Mouse (Mus musculus) CH12F3 (cell line): Measurements from ENCODE around the gene Rab3il1.

ENCODE experiments used
- in situ Hi-C: fragments of 300-500 bp; cut with MboI; formaldehyde crosslinking; loops from 2 replicates; pipeline ENCODE4 v1.14.3; 2020; ENCODE audit warnings: low sequenced_read_pairs

The Rab3il1 gene

GRCm38 (mm10) chr19:10080384-10080783 is 78.9 kb downstream of the Rab3il1 start:
- in situ Hi-C loops = no loop called here

DNA sequence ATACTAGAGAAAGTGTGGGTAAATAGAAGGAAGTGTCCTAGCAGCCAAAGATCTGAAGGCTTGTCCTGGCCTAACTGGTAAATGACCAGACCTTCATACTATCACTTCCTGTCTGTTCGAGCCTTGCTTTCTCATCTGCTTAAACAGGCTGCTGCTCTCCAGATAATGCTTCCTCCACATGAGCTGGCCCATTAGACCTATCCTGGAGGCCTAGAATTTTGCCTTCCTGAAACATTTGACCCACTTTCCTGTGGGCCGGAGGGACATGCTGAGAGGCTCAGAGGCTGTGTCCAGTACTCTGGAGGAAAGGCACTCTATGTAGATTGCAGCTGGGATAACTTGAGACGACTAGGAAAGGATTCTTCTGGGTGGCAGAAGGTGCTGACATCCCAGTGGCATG is 80.6 kb downstream of the Rab3il1 start:
- in situ Hi-C loops = no loop called here

DNA sequence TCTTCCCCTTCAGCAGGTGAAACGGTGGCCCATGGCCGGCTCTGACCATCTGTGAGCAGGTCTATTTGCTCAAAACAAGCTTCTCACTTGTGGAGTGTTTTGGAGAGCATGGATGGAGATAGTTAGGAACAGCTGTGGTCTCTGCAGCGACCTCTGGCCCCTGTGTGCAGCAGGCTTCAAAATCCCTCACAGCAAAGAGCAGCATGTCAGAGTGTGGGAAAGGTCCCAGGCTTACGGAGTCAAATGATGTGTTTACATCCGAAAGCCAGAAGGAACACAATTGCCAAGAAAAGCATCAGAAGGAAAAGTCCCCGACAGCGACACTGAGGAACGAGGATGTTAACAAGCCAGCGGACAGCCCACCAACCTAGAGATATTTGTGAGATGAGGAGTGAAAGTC is 84.0 kb downstream of the Rab3il1 start:
- in situ Hi-C loops = no loop called here

GRCm38 (mm10) chr19:10086976-10087375 is 85.5 kb downstream of the Rab3il1 start:
- in situ Hi-C loops = no loop called here
